Mouse (Mus musculus) cerebellum, adult 11 months (tissue): ENCODE measurements around the gene Tuba3a.

Experiments used
- DNase-seq: peaks from one replicate; pipeline ENCODE4 v3.0.0; 2022

Gene Tuba3a

DNA sequence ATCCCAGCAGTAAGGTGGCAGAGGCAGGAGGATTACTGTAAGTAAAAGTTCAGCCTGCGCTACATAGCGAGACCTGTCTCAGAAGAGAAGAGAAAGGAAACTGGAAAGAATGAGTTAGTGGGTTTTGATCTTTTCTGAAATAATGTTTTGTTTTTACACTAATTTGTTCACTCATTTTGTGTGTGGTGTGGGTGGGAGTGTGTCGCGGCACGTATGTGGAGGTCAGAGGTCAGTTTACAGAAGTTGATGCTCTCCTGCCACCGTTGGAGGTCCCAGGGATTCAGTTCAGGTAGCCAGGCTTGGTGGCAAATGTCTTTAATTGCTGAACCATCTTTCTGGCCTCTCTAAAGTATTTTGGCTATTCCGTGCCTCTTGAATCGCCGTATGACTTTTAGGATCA, 21.6 kb downstream of the Tuba3a start:
- no peak for DNase-seq

DNA sequence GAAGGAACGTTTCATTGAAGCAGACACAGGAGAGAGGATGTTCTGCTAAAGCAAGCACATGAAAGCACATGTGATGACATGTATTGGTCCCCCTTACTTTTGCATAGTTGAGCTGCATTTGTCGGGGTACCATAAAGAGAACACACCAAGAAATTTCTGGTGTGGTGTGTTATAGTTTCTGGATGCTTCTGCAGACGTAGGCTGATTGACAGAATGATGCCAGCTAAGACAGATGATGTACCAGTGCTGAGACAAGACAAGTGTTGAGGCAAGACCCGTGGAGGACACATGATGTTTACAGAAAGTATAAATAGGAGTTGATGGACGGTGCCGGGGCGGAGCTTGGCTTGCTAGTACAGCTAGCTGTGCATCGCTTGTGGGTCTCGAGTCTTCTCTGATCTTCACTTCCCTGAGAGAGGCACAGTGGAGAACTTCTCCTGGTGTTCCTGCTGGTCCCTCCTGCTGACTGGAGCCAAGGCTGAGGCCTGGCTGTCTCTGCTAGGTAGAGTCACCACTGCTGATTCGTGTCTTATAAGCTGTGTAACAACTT, 25.8 kb downstream of the Tuba3a start:
- DNase-seq: no peak

DNA sequence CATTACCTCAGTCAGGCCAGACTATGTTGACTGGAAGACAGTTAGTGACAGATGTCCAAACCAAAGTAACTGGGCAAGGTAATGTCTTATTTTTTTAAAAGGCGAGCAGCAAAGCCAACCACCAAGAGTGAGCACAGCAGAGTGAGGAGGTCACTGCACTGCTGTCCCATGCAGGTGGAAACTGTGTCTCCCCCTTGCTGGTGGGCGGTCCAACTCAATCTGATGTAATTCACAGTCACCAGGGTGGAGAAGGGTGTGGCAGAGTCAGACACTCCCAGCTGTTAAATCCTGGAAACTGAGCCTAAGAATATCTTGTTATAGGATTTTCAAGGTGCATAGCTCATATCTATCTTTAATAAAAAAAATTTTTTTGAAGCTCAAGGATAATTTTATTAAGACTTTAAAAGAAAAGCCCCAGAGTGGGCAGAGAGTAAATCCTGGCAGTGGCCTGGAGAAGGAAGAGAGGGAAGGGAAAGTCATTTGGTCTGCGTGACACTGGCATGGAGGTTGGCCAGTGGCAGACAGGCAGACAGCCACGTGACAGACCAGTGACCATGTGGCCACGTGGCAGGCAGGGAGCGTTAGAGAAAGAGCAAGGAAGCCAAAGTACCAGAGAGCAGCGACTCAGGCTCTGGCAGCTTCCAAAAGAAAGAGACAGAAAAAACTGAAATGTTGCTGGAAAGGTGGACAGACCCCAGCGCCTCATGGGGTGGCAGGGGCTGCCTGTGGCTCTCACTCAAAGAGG, 29.4 kb downstream of the Tuba3a start:
- DNase-seq: peak; percentile 27

DNA sequence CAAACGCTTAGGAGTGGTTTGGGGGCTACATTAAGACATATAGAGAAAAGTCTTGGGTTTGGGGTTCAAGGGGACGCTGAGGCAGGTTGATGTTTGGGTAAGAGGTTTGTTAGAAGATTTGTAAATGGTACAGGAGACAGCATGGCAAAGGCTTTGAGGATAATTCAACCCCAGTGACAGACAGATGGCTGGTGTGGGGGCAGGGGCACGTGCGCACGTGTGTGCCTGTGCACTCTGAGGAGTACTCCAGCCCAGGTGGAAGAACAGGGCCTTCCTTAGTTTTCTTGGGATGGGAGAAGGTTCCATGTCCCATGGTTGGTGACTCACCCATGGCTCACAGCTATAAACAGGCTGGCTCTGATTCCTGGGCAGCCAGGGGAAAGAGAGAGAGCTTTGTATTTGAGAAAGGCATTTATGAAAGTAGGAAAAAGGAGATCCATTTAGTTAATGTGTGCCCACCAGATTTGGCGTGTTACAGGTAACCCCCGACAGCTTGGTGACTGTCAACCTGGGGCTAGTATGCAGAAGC, 30.3 kb downstream of the Tuba3a start:
- DNase-seq: no peak

DNA sequence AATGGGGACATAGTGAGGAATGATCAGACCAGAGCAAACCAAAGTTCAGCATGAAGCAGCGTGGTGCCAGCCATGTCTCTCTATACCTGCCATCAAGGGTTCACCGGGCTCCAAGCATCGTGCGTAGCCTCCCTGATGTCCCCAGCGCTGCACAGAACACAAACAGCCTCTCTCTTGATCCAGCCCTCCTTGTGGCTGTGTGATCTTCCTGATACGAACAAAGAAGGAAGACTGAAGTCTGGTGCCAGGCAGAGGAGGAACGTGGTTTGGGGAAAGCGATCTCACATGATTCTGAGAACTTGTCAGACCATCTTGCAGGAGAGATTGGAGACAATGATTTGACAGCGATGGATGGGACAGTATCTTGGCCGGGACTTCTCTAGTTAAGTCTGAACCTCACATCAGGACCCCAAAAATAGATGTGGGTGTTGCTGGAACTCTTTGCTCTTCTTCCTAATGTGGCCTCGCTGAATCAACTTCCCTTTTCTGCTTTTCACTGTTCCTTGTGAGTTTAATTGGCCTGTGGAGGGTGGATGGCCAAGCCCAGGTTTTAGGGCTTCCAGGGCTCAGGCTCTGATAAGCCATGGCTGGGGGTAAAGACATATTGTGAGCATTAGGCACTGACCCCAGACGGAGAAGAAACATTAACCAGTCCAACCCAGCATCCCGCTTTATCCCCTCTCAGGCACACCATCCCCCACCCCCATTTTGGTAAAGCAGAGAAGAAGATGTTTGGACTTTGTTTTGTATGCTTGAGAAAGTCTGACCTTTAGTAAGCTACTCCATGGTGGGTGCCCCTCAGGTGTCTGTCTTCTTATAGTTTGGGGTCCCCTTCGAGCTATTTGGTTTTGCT, 31.8 kb downstream of the Tuba3a start:
- no peak for DNase-seq

DNA sequence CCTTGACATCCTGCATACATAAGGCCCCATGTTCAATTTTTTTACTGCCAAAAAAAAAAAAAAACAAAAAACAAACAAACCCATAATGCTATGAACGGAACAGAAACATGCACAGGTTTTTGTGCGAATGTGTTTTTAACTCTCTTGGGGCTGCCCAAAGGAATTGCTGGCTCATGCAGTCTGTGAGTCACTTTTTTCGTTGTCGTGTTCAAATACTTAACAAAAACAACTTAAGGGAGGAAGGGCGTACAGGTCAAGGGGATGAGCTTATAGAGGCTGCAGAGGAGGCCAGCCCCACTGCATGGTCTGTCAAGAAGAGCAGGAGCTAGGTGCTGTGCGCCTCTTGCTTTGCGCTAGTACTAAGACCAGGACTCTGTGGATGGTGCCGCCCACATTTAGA, 33.1 kb downstream of the Tuba3a start:
- DNase-seq: no peak

DNA sequence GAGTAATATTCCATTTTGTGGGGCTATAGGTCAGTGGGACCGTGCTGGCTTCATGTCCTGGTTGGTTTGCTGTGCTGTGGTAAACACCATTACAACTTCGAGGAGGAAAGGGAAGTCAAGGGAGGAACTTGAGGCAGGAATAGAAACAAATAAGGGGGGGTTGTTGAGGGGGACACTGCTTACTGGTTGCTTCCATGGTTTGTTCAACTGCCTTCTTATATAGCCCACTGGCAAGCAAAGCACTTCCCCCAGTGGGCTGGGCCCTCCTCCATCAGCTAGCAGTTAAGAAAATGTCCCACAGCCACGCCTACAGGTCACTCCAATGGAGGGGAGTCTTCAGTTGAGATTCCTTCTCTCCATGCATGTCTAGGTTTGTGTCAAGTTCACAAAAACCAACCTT, 33.6 kb downstream of the Tuba3a start:
- DNase-seq: no peak

DNA sequence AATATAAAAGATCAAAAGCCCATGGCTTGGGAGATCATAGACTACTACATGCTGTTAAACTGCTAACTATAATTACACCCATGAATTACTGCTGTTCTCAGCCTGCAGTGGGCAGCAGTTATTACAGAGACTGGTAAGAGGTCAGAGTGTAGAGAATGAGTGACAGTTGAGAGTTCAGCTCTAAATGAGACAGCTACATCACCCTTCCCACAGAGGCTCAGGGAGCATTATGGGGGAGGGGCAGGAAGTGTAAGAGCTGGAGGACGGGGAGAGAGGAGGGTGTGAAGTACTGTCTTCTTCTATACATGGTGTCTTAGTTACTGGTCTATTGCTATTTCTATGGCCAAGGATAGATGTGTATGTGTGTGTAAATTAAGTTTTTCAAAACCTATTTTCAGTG, 41.3 kb downstream of the Tuba3a start:
- no peak for DNase-seq

DNA sequence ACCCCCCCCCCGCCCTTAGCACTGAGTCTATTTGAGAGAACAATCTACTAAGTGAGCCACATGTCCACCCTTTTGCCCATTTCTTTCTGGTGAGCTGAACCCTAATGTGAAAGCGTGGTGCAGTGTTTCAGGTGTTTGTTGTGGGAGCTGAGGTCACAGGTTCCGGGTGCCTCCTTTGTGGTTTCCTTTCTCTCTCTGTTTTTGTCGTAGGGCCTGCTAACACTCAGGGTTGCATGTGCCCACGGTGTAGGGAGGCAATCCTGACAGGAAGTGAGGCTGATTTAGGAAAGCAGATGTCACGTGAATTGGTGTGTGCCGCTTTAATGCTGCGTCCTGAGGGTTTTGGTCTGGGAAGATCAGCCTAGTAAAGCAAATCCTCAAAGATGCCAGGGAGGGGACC, 44.3 kb downstream of the Tuba3a start:
- DNase-seq: no peak

DNA sequence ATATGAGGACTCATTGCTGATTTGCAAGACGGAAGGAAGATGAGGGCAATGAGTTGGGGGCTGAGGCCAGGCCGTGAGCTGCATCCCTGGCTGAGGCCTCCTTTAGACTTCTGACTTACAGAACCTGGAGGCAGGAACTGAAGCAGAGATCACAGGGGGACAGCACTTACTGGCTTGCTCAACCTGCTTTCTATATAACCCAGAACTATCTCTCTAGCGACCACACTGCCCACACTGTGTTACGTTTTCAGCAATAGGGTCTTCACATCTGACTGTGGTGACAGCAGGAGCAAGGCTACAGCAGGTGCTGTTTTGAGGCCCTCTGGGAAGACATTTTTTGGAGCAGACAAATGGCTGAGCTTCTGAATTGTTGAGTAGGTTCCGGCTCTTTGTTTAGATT, 45.2 kb downstream of the Tuba3a start:
- no peak for DNase-seq

DNA sequence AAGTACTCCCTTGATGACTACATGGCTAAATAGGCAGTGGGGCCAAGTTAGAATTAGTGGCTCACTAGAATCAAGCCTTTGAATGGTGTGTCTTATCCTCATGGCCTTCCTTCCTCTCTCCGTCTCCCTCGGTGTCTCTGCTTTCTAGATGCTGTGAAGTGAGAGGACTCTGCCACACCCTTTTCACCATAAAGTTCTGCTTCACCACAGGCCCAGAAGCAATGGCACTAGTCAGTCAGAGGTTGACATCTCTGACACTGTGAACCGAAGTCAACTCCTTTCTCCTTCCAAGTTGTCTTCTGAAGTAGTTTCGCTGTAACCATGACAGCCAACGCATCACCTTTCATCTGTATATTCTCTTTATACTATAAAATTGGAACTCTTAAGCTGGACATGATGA, 46.3 kb downstream of the Tuba3a start:
- DNase-seq: no peak

DNA sequence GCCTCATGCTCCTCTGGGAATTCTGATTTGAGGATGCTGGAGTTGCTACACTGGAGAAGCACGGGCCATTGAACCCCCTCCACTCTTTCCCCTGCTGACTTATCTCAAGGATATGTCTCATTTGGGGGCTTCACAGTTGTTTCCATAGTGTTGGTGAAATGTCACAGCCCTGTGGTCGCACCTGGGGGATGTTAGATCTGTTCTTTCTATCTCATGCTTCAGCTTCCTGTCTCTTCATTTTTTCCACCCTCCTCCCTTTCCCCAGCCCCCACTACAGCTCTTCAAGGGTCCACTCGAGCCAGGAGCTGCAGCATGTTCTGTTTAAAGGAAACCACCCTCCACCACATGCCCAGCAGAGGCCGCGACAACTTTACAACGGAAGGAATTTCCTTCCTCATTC, 47.4 kb downstream of the Tuba3a start:
- no peak for DNase-seq

DNA sequence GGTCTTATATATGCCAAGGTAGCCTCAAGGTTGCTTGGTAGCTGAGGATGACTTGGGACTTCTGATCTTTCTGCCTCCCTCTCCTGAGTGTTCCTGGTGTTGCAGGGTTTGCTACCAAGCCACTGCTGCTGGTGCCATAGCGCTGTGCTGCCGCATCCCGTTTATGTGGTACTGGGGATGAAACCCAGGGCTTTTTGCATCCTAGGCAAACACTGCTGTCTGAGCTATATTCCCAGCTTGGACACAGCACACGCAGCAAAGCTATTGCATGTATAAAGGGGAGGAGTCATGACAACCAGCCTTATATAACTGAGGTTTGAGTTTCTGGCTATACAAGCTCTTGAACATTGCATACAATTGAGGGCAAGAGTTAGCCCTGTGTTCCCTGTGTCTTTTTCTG, 48.4 kb downstream of the Tuba3a start:
- DNase-seq: no peak

DNA sequence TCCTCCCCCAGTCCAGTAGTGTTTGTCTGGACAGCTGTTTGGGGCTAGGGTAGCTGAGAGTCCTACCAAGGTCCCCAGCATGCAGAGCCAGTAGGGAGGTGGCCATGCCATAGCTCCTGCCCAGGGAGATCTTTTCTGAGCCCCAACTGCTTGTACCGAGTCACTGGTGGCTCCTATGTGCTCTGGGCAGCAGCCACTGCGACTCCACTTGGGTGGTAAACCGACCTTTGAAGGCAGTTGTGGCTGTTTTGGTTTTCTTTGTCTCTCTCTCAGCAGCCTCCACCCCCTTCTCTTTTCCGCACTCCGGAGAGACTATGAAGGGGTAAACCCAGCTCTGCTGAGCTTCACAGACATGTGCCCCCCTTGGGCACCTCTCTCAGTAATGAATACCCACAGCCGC, 49.1 kb downstream of the Tuba3a start, which contains the start of gene Cd27:
Cd27 (minus strand) TSS at position 229 of the 400 bp plus-strand sequence.
- DNase-seq: no peak

DNA sequence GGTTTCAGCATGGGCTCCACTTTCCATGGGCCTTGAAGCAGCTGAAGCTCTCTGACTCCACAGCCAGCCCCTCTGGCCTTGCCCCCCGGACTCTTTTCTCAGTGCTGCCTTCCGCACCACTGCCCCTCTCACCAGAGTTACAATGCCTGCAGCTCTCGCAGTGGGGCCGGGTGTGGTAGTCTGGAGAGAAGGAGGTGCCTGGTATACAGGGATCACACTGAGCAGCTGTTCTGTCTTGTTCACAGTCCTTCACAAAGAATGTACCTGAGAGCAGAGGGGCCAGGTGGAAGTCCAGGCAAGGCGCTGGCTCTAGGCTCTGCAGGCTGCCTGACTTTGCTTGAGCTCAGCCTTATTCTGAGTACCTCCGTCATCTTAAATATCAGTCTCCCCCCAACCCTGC, 49.5 kb downstream of the Tuba3a start:
- no peak for DNase-seq

DNA sequence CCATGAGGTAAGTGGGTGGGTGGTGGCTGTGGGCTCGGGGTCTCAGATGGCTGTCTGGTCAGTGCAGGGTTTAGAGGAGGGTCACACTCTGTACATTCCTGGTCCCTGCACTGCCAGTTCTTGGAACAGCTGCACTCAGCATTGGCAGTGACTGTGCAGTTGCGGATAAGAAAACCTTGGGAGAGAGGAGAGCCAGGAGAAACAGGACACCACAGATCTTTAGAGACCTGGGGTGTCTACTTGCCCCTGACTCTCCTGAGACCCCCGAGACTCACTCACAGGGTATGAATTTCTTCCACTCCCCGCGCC, 51.4 kb downstream of the Tuba3a start:
- DNase-seq: no peak

DNA sequence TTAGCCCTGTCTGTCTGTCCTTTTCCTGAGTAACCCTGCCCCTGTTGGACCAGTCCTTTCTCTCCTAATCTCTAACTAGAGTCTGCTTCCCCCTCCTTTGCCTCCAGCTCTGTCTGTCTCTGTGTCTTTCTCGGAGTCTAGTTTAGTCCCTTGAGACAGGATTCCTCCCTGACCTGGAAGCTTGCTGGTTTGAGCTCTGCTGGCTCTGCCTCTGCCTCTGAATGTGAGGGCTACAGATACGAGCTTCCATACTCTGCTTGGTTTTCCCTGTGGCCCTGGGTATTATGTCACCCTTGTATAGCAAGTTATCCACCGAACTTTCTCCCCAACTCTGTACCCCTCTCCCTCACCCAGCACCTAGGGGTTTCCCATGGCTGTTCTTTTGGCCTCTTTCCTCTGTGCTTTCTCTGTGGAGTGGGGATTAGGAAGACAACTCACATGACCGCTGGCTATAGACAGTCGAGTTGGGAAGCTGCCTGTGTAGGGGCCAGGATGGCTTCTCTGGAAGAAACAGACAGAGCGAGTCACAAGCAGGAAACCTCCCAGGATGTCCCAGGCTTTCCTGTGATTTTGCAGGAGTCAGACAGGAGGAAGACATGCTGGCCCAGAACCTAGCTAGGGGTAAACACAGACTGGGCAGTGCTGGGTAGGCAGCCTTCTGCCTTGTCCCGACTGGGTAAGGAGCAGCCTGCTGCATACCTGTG, 51.9 kb downstream of the Tuba3a start:
- no peak for DNase-seq

DNA sequence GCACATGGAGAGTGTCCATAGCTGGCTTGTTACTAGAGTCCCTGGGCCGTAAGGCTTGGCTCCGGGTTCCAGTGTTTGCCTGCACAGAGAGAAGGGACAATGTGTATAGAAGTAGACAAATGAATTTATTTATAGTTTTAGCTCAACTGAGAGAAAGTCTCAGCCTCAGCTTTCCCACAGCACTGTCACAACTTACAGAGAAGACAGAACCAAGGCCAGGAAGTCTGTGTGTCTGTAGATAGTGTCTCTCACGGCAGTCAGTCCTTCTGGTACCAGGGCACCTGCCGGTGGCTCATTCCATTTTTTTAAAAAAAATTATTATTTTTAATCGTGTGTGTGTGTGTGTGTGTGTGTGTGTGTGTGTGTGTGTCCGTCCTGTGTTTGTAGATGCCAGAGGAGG, 53.3 kb downstream of the Tuba3a start:
- DNase-seq: no peak

DNA sequence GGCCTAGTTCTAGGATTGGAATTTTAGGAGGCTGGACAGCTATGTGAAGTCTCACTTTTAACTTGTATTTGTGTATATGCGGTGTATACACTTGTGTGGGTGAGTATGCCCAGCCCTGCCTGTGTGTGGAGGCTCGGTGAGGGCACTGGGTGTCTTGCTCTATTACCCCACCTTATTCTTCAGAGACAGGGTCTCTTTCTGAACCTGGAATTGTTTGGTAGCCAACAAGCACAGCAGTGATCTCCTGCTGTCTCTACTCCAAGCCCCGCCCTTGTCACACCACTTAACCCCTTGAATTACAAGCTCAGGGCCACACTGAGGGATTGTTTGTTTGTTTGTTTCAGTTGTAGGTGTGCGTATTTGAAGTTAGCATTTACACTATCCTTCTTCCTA, 53.8 kb downstream of the Tuba3a start:
- no peak for DNase-seq

DNA sequence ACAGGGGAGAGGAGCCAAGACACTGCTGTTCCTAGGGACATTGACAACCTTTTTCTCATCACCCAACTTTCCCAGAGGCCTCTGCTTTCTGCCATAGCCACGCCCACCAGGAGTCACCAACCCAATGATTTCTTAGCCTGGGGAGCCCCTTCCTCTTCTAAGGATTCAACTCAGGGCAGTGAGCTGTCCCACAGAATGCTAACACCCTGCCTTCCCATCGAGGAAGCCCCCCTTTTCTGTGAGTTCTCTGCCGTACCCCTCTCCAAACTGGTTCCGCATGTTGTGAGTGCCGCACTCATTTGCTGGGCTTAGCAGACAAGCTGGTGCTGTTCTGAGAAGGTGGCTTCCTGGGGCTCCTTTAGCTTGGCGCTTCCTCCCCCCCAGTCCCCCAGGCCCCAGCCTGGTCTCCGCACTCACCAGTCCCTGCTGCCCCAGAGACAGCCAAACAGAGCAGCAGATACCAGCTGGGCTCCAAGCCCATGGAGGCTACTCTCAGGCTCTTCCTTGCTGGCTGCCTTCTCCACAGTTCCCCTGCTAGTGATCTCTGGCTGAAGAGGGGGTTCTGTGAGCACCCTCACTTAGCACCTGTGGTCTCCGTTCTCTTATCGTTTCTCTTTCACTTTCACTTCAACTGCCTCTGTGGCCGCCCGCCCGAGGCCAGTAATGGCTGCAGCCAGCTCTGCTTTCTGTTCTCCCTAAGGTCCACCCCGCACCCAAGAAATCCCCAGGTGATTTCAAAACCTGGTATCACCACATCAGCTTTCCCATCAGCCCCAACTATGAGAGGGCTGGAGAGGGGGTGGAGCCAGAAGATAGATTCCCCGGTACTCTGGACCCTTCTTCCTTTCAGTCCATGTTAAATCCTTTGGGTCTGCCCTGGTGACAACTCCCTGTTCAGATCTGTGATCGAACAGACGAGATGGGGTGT, 54.5 kb downstream of the Tuba3a start, which contains the start of gene Tapbpl:
Tapbpl (minus strand) TSS at position 744 of the 928 bp plus-strand sequence.
- peak; percentile 47 for DNase-seq

DNA sequence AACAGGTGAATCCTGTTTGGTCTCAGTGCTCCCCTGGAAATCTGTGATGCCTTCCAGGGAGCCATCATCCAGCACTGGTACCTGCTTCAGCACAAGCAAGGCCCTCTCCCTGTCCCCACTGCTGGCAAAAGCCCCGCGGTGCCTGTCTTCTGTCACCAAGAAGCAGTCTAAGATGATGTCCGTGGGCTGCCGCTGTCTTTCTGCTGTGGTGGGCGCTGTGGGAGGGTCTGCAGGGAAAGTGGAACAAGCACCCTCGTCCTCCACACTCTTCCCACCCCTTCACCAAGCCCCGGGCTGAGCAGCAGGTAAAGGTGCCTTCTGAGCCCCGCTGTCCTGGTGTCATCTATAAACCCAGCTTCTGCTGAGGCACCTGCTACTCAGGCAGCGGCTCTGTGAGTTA, 55.3 kb downstream of the Tuba3a start:
- DNase-seq: no peak
